Mouse (Mus musculus) myocyte (in vitro differentiated cells): ENCODE results near the gene Zfp653.

Experiments
- E2F4 ChIP-seq: IDR thresholded peaks from one replicate; pipeline ENCODE4 v1.6.1; 2011; ENCODE audit warnings: mild to moderate bottlenecking, control low read depth, moderate library complexity; ENCODE audit not compliant: insufficient read depth
- MAX ChIP-seq: IDR thresholded peaks from one replicate; pipeline ENCODE4 v1.6.1; 2011; ENCODE audit warnings: low read depth, mild to moderate bottlenecking, control low read depth
- MYOD1 ChIP-seq, 3 experiments: IDR thresholded peaks; one replicate each; pipeline ENCODE4 v1.6.1; 2011; ENCODE audit warnings: control low read depth in 2 of 3, low read depth in 2 of 3, mild to moderate bottlenecking in 2 of 3, moderate library complexity in 1 of 3; ENCODE audit not compliant: insufficient read length in 2 of 3, control insufficient read depth in 1 of 3
- POLR2A ChIP-seq: IDR thresholded peaks from one replicate; pipeline ENCODE4 v1.6.1; 2011; ENCODE audit warnings: low read depth, mild to moderate bottlenecking, control low read depth, moderate library complexity; ENCODE audit not compliant: insufficient read length
- POLR2AphosphoS2 ChIP-seq: IDR thresholded peaks from one replicate; pipeline ENCODE4 v1.6.1; 2011; ENCODE audit warnings: low read depth, control low read depth; ENCODE audit not compliant: insufficient read length
- REST ChIP-seq: IDR thresholded peaks from one replicate; pipeline ENCODE4 v1.6.1; 2011; ENCODE audit warnings: mild to moderate bottlenecking, control low read depth, moderate library complexity; ENCODE audit not compliant: insufficient read depth, insufficient read length
- SRF ChIP-seq: IDR thresholded peaks from one replicate; pipeline ENCODE4 v1.6.1; 2011; ENCODE audit warnings: low read depth; ENCODE audit not compliant: control insufficient read depth, insufficient read length
- TCF12 ChIP-seq: IDR thresholded peaks from one replicate; pipeline ENCODE4 v1.6.1; 2011; ENCODE audit warnings: mild to moderate bottlenecking, control low read depth; ENCODE audit not compliant: poor library complexity, insufficient read depth, severe bottlenecking
- USF1 ChIP-seq: IDR thresholded peaks from one replicate; pipeline ENCODE4 v1.6.1; 2011; ENCODE audit warnings: low read depth, mild to moderate bottlenecking, control low read depth, moderate library complexity

- TF ChIP-seq POLR2AphosphoS2 (no peak), TCF12 (no peak), MAX (no peak), POLR2A (no peak), USF1 (no peak), REST (no peak), E2F4 (no peak), SRF (no peak), MYOD1 (IDR thresholded peaks at IDR 0.05; ENCODE audit: control insufficient read depth in 1 of 3, insufficient read length in 2 of 3, low read depth in 2 of 3) (no peak)
Observed at GRCm38 (mm10) chr9:22056303-22056910, 14.8 kb downstream of the Zfp653 start.
